Mouse (Mus musculus): ENCODE data around the gene Nmrk1.
A peak's percentile ranks its signal among the peaks of the same experiment; 100 is the strongest.

Nmrk1 gene

GRCm38 (mm10) chr19:18655999-18656398 lies 24.2 kb downstream of the Nmrk1 start:
- DNase-seq = no peak

- DNase-seq = no peak
Observed at GRCm38 (mm10) chr19:18658473-18658872, 26.7 kb downstream of the Nmrk1 start.

- no peak for DNase-seq
Observed at GRCm38 (mm10) chr19:18659349-18659748, 27.6 kb downstream of the Nmrk1 start.

- DNase-seq = no peak
Observed at GRCm38 (mm10) chr19:18660466-18660865, 28.7 kb downstream of the Nmrk1 start.

GRCm38 (mm10) chr19:18661683-18662082 lies 29.9 kb downstream of the Nmrk1 start:
- DNase-seq = no peak

GRCm38 (mm10) chr19:18663904-18664303 lies 32.2 kb downstream of the Nmrk1 start:
- no peak for DNase-seq

- DNase-seq = no peak
Observed at GRCm38 (mm10) chr19:18666966-18667365, 35.2 kb downstream of the Nmrk1 start.

- no peak for DNase-seq
Observed at GRCm38 (mm10) chr19:18669551-18669950, 37.8 kb downstream of the Nmrk1 start.

- peak; percentile 98 for DNase-seq
Observed at GRCm38 (mm10) chr19:18670608-18671007, 38.9 kb downstream of the Nmrk1 start, which contains the start of gene Carnmt1. Gene Carnmt1, plus strand, starts transcription at chr19:18670764.

GRCm38 (mm10) chr19:18671056-18671741 lies 39.4 kb downstream of the Nmrk1 start:
- no peak for DNase-seq

- DNase-seq = no peak
Observed at GRCm38 (mm10) chr19:18672498-18672897, 40.7 kb downstream of the Nmrk1 start.

- no peak for DNase-seq
Observed at GRCm38 (mm10) chr19:18673116-18673515, 41.4 kb downstream of the Nmrk1 start.

- DNase-seq = no peak
Observed at GRCm38 (mm10) chr19:18682142-18682541, 50.4 kb downstream of the Nmrk1 start.

GRCm38 (mm10) chr19:18687556-18687955 lies 55.8 kb downstream of the Nmrk1 start:
- DNase-seq = no peak

GRCm38 (mm10) chr19:18692176-18692575 lies 60.4 kb downstream of the Nmrk1 start:
- no peak for DNase-seq

- DNase-seq = no peak
Observed at GRCm38 (mm10) chr19:18692768-18693167, 61.0 kb downstream of the Nmrk1 start.

GRCm38 (mm10) chr19:18695116-18695515 lies 63.4 kb downstream of the Nmrk1 start:
- DNase-seq = no peak

- DNase-seq = no peak
Observed at GRCm38 (mm10) chr19:18695552-18695951, 63.8 kb downstream of the Nmrk1 start.
